Mouse (Mus musculus): ENCODE measurements around the gene Ccdc73. TPM values are rescaled to one million over a fixed set of nuclear protein-coding genes. Genes with fewer than 3 reads are reported as not detected.

Gene Ccdc73
- total and polyA plus RNA-seq, 3 experiments: 2.2 to 5.1 (median 2.2) TPM

GRCm38 (mm10) chr2:104860426-104860825, 7.2 kb upstream of the Ccdc73 start:
- Histone ChIP-seq H3K36me3 (replicated peaks in 1 of 2; ENCODE audit: control insufficient read depth in 1 of 2, insufficient read depth in 1 of 2, low read length in 1 of 2) (no peaks in the 10 kb centered on the region), H3K4me2 (ENCODE audit: insufficient read depth, low read depth, poor library complexity, severe bottlenecking) (no peak overlapping the region), H3K27me3 (replicated peaks) (no peaks in the 10 kb centered on the region), H3K4me3 (replicated peaks in 1 of 3; ENCODE audit: low read depth in 2 of 3, low read length in 2 of 3, poor library complexity in 1 of 3) (no peak overlapping the region), H3K9me3 (replicated peaks; ENCODE audit: low read length) (no peaks in the 10 kb centered on the region), H3K9ac (ENCODE audit: insufficient read depth, low read depth) (no peak overlapping the region), H3K27ac (ENCODE audit: insufficient read depth, low read depth) (no peak overlapping the region), H3K79me2 (replicated peaks; ENCODE audit: control insufficient read depth, extremely low read depth, insufficient read depth, poor library complexity, severe bottlenecking) (no peaks in the 10 kb centered on the region), H3K4me1 (ENCODE audit: control insufficient read depth in 1 of 2, insufficient read depth in 2 of 2) (peaks cover 2 to 9% of the 10 kb centered on the region in 2 experiments; a peak in 2 of 4 replicates)
- dilution Hi-C loops (cut with MboI; ENCODE audit: extremely low pct_ligation_motif_present, extremely low pct_unique_long_range_greater_than_20kb, low sequenced_read_pairs) (no loop called here), in situ Hi-C loops (cut with MboI; ENCODE audit: low pct_ligation_motif_present, low pct_unique_long_range_greater_than_20kb, low sequenced_read_pairs) (no loop called here)
- DNase-seq (ENCODE audit: extremely low read depth): no peak
- TF ChIP-seq SIN3A (IDR thresholded peaks at IDR 0.05; ENCODE audit: low read length) (no peak), JUND (conservative IDR thresholded peaks at IDR 0.05; ENCODE audit: low read depth, low read length) (no peak), KAT2A (IDR thresholded peaks at IDR 0.05; ENCODE audit: insufficient replicate concordance, low read length) (no peak), ELF1 (IDR thresholded peaks at IDR 0.05; ENCODE audit: low read depth, low read length) (no peak), MYC (IDR thresholded peaks at IDR 0.05; ENCODE audit: low read depth, low read length) (no peak), USF2 (conservative IDR thresholded peaks at IDR 0.05; ENCODE audit: low read depth, low read length) (no peak), UBTF (IDR thresholded peaks at IDR 0.05; ENCODE audit: low read depth, low read length) (no peak), NELFE (IDR thresholded peaks at IDR 0.05; ENCODE audit: low read depth, low read length) (no peak), PAX5 (IDR thresholded peaks at IDR 0.05; ENCODE audit: low read length) (no peak), MAX (IDR thresholded peaks at IDR 0.05; ENCODE audit: low read length) (no peak), POLR2AphosphoS2 (IDR thresholded peaks at IDR 0.05; ENCODE audit: low read depth, low read length) (no peak)

- H3K36me3 ChIP-seq (replicated peaks in 1 of 2; ENCODE audit: control insufficient read depth in 1 of 2, insufficient read depth in 1 of 2, low read length in 1 of 2): no peaks in the 10 kb centered on the region
- H3K9ac ChIP-seq (ENCODE audit: insufficient read depth, low read depth): no peak overlapping the region
- no peaks in the 10 kb centered on the region for H3K27me3 ChIP-seq (replicated peaks)
- dilution Hi-C loops (cut with MboI; ENCODE audit: extremely low pct_ligation_motif_present, extremely low pct_unique_long_range_greater_than_20kb, low sequenced_read_pairs): no loop called here
- no peak overlapping the region for H3K4me2 ChIP-seq (ENCODE audit: insufficient read depth, low read depth, poor library complexity, severe bottlenecking)
- in situ Hi-C loops (cut with MboI; ENCODE audit: low pct_ligation_motif_present, low pct_unique_long_range_greater_than_20kb, low sequenced_read_pairs): no loop called here
- no peak for DNase-seq (ENCODE audit: extremely low read depth)
- H3K9me3 ChIP-seq (replicated peaks; ENCODE audit: low read length): no peaks in the 10 kb centered on the region
- TF ChIP-seq HCFC1 (IDR thresholded peaks at IDR 0.05; ENCODE audit: low read depth, low read length) (no peak), POLR2A (IDR thresholded peaks at IDR 0.05; ENCODE audit: low read depth, low read length) (no peak), CHD1 (IDR thresholded peaks at IDR 0.05; ENCODE audit: low read depth, low read length) (no peak), TBP (conservative IDR thresholded peaks at IDR 0.05; ENCODE audit: low read depth, low read length) (no peak), MAFK (IDR thresholded peaks at IDR 0.05; ENCODE audit: insufficient replicate concordance, low read length) (no peak)
- H3K4me1 ChIP-seq (ENCODE audit: control insufficient read depth in 1 of 2, insufficient read depth in 2 of 2): peaks cover 0 to 6% of the 10 kb centered on the region in 2 experiments; a peak in 2 of 4 replicates
- H3K79me2 ChIP-seq (replicated peaks; ENCODE audit: control insufficient read depth, extremely low read depth, insufficient read depth, poor library complexity, severe bottlenecking): no peaks in the 10 kb centered on the region
- no peak overlapping the region for H3K27ac ChIP-seq (ENCODE audit: insufficient read depth, low read depth)
- no peak overlapping the region for H3K4me3 ChIP-seq (replicated peaks in 1 of 3; ENCODE audit: low read depth in 2 of 3, low read length in 2 of 3, poor library complexity in 1 of 3)
Measured at GRCm38 (mm10) chr2:104864176-104864860, 3.3 kb upstream of the Ccdc73 start.

Data from CH12.LX (cell line).